Mouse (Mus musculus) hindbrain, embryonic 14.5 days (tissue): ENCODE data around the gene Olfr692. TPM values are rescaled to one million over a fixed set of nuclear protein-coding genes. Genes with fewer than 3 reads are reported as not detected.
"Not testable (repeated sequence)": the region's sequence is repeated elsewhere in the genome, so short reads cannot be mapped to it uniquely, and the experiment has no call there.

Experiments used
- ATAC-seq: fragments of 200-750 bp; cut with Nextera tagmentation; 2 replicates; pipeline ENCODE4 v1.8.0; 2017; ENCODE audit warnings: moderate number of reproducible peaks, mild to moderate bottlenecking, moderate TSS enrichment, moderate library complexity; ENCODE audit not compliant: low FRiP score
- DNase-seq: peaks from one replicate; pipeline ENCODE4 v3.0.0-alpha.2; 2015; ENCODE audit warnings: low spot score
- H3K27ac ChIP-seq: fragments of 300-500 bp; sonication (generic); 2 replicates; pipeline ENCODE4 v1.5.1; 2014; ENCODE audit warnings: mild to moderate bottlenecking, moderate library complexity
- H3K27me3 ChIP-seq: fragments of 300-500 bp; sonication (generic); 2 replicates; pipeline ENCODE4 v1.6.1; 2014; ENCODE audit warnings: mild to moderate bottlenecking, low read length, mixed read lengths; ENCODE audit not compliant: control insufficient read depth, insufficient read depth
- H3K36me3 ChIP-seq: fragments of 300-500 bp; sonication (generic); replicated peaks from 2 replicates; pipeline ENCODE4 v1.6.1; 2014; ENCODE audit not compliant: control insufficient read depth, insufficient read depth
- H3K4me1 ChIP-seq: fragments of 300-500 bp; sonication (generic); replicated peaks from 2 replicates; pipeline ENCODE4 v1.6.1; 2014; ENCODE audit warnings: antibody characterized with exemption, low read length, mixed read lengths; ENCODE audit not compliant: control insufficient read depth, insufficient read depth
- H3K4me2 ChIP-seq: fragments of 300-500 bp; sonication (generic); replicated peaks from 2 replicates; pipeline ENCODE4 v1.6.1; 2014; ENCODE audit warnings: mild to moderate bottlenecking, moderate library complexity
- H3K4me3 ChIP-seq: fragments of 300-500 bp; sonication (generic); replicated peaks from 2 replicates; pipeline ENCODE4 v1.5.1; 2014; ENCODE audit warnings: mild to moderate bottlenecking, low read length
- H3K9ac ChIP-seq: fragments of 300-500 bp; sonication (generic); 2 replicates; pipeline ENCODE4 v1.6.1; 2014
- H3K9me3 ChIP-seq: fragments of 300-500 bp; sonication (generic); 2 replicates; pipeline ENCODE4 v1.6.1; 2016; ENCODE audit warnings: low read length; ENCODE audit not compliant: control insufficient read depth
- whole genome bisulfite sequencing: fragments of 180-500 bp; shearing (Covaris S2); extraction: QIAGEN DNeasy Blood & Tissue Kit; methylation state at CpG from one replicate; pipeline ENCODE4 v1.1.7; 2014; 5-methylcytosine and 5-hydroxymethylcytosine counted together
- polyA plus RNA-seq: library from polyadenylated mRNA; unstranded; fragments of >200 nt; fragmentation: Nextera tagmentation; extraction: Ambion mirVana; gene quantifications from 2 replicates; pipeline ENCODE4 v1.2.1, GENCODE M21; 2014

The Olfr692 gene
- polyA plus RNA-seq, 1 experiment from 2014 or later: not detected

DNA sequence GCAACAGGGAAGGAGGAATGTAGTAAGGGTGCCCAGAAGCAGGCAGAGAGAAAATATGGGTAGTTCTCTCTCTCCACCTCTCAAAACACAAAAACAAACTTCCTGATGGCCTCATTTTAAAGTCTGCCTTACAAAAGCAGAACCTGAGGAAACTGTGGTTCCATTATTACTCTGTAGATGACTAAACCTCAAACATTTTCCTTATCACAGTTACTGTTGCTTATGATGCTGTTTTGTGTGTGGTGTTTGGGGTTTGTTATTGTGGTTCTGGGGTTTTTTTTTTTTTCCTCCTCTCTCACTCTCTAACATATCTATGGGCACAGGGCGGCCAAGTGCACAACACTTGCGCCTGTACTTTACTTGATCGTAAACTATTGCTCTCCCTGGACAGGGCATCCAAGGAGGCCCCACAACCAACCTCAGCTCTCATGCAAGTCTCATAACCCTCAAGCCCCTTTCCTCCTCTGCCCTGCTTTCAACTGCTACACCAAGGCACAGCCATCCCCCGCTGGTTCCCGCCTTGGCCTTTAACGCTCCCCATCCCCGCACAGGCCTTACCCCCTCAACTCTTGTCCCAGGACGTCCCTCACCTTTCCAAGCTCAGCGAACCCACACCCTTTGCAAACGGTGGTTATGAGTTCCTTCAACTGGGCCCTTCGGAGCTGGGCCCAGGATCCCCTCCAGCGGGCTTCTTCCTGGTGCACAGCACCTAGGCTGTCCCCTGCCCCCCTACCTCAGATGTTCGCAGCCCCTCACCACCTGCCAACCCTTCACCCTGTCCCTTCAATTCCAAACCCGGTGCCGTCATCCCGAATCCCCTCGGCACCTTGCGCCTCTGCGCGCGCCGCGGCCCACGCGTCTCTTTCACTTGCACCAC is 31.3 kb downstream of the Olfr692 start:
- peak overlapping the region; percentile 74 for H3K4me2 ChIP-seq
- H3K4me3 ChIP-seq: peak overlapping the region; percentile 71
- H3K27ac ChIP-seq: peak overlapping the region; percentile 51; the same call in 1 of the 2 replicates
- DNase-seq: no peak
- peak overlapping the region; percentile 82 for H3K9ac ChIP-seq
- no peaks in the 10 kb centered on the region for H3K27me3 ChIP-seq
- ATAC-seq: no peak; the same call in 1 of the 2 replicates
- no peaks in the 10 kb centered on the region for H3K9me3 ChIP-seq
- H3K36me3 ChIP-seq: peaks cover 5% of the 10 kb centered on the region; the same call in 1 of the 2 replicates
- peaks cover 14% of the 10 kb centered on the region for H3K4me1 ChIP-seq
- WGBS: 1% methylated on average over 25 of the region's 25 CpGs

DNA sequence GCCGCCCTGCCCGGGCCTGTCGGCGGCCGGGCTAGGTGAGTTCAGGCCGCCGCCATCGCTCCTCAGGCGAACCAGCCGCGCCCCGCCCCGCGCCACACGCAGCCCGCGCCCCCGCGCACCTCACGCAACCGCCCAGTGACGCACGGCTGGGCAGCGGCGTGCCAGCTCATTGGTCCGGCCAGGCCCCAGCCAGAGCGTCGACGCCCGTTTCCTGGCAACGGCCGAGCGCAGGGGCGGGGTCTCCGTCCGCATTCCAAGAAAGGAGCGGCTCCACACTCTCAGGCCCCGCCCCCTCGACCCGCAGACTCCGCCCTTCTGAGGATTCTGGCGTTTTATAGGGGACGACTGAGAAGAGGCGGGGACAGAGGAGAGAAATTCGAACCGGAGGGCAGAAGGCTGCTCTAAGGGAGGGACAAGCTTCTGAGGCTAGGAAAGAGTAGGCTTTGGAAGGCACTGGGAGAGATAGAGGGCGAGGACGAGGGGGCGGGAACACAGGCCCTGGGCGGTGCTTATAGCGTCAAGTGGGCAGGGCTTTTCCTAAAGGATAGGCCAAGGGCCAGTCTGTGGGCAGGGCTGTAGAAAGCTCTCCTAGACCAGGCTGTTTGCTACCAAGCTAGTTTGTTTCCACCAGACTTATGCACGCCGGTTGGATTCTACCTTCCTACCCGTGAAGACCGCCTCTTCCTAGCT is 32.0 kb downstream of the Olfr692 start, which contains the start of gene Fam160a2:
TSS of gene Fam160a2 (minus strand) at position 120 of the 690 bp plus-strand sequence.
- peak within 1 kb of the TSS; percentile 71 for H3K4me3 ChIP-seq
- under 1% methylated on average over 55 of the region's 55 CpGs for WGBS
- DNase-seq (peak; percentile 99), ATAC-seq (peak; percentile 99)
- 0 out of 2 replicates have a peak, but pooled peaks cover 5% of the 10 kb centered on the region for H3K36me3 ChIP-seq
- peak within 1 kb of the TSS; percentile 82 for H3K9ac ChIP-seq
- H3K4me2 ChIP-seq: peak within 1 kb of the TSS; percentile 74
- H3K27ac ChIP-seq: peak within 1 kb of the TSS; percentile 83
- H3K4me1 ChIP-seq: peaks cover 14% of the 10 kb centered on the region
- no peaks in the 10 kb centered on the region for H3K27me3 ChIP-seq
- H3K9me3 ChIP-seq: no peaks in the 10 kb centered on the region

DNA sequence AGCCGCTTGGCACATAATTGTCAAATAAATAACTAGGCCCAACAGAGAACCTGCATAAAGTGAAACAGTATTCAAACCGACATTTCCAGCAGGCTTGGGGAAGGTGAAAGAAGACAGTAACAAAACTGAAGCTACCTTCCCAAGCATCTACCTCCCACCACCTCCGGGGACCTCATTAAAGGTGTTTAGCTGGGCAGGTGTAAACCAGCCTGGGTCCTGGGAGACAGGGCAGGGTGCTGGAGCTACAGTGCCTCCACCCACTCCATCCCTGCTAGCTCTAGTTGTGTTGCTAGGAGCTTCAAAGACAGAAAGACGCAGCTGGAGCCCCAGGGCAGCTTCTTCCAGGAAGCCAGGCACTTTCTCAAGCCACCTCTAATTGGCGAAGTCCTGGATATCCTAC is 36.2 kb downstream of the Olfr692 start, which contains the start of gene Cnga4:
TSS of gene Cnga4 (plus strand) at position 301 of the 400 bp plus-strand sequence.
- Histone ChIP-seq H3K36me3 (no peaks in the 10 kb centered on the region), H3K4me1 (peaks cover 4% of the 10 kb centered on the region), H3K9me3 (no peaks in the 10 kb centered on the region), H3K27me3 (no peaks in the 10 kb centered on the region), H3K9ac (no peak within 1 kb of the TSS), H3K27ac (no peak within 1 kb of the TSS), H3K4me3 (no peak within 1 kb of the TSS), H3K4me2 (no peak within 1 kb of the TSS)
- ATAC-seq: no peak
- 77% methylated on average over 5 of the region's 5 CpGs for WGBS
- DNase-seq: no peak

DNA sequence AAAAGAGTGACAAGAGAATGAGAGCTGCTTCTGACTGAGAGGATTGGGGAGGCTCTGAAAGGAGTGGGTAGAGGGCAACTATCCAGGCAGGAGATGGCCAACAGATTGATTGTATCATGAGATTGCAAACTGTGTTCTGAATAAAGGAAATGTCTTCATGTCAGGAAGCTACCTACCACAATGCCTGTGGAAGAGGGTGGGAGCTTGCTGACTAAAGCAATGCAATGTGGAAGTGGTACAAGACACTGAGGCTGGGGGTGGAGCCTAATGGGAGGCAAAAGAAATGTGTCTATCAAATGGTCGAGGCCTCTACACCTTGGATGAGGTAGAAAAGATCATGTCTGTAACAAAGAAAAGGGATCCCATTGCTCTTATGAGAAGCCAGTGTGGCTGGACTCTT is 38.3 kb downstream of the Olfr692 start:
- ATAC-seq: no peak
- DNase-seq: no peak
- H3K4me3 ChIP-seq: no peak overlapping the region
- H3K27me3 ChIP-seq: no peaks in the 10 kb centered on the region
- H3K9me3 ChIP-seq: no peaks in the 10 kb centered on the region
- no peak overlapping the region for H3K27ac ChIP-seq
- no peaks in the 10 kb centered on the region for H3K36me3 ChIP-seq
- H3K4me1 ChIP-seq: no peaks in the 10 kb centered on the region
- H3K4me2 ChIP-seq: no peak overlapping the region
- WGBS: 69% methylated on average over 1 of the region's 1 CpGs
- no peak overlapping the region for H3K9ac ChIP-seq

DNA sequence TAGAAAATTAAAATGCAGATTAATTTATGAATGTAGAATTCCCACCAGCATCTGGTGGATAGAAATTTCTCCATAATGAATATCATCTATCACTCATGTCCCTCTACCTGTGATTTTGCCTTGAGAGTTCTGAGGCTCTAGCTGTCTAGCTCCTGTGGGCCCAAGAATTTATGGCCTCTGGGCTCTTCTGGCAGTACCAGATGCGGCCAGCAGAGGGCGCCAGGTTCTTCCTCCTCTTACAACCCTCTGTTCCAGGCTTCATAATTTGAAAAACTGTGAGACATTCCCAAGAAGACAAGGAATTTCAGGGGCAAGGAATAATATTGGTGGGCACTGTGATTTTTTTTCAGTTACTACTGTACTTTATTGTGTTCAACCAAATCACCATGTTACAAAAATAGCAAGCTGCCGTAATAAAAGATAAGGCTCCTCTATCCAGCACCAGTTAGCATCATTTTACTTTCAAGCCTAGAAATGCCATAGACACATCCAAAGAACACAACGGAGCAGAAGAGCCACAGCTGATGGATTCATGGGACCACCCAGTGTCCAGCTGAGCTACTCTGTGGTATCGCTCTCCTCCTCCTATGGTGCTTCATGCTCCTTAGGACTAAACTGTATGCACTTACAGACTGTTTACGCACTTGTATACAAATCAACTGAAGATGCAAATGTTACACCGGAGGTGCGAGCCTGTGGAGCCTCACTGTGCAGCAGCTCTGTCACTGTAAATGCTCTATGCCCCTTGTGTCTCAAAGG is 44.0 kb downstream of the Olfr692 start:
- ATAC-seq: peak; percentile 51; the same call in 1 of the 2 replicates
- not testable (repeated sequence) for H3K4me3 ChIP-seq, H3K9me3 ChIP-seq, H3K27ac ChIP-seq, H3K4me1 ChIP-seq, H3K27me3 ChIP-seq, H3K36me3 ChIP-seq, H3K9ac ChIP-seq, H3K4me2 ChIP-seq
- 56% methylated on average over 8 of the region's 8 CpGs for WGBS
- DNase-seq: peak; percentile 84

DNA sequence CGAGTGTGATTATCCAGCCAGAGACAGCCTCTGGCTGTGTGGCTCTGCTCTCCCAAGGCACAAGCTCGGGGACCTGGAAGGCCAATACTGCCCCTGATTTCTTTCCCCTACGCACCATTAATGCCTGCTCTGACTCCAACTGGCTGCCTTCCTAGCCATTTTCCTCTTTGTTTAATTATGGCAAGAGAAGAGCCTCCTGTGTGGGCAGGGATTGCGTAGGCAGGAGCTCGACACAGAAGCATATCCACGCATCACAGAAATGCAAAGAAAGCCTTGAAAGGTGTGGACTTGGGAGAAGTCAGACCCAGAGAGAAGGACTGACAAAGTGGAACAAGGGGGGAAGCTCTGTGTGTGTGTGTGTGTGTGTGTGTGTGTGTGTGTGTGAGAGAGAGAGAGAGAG is 46.4 kb downstream of the Olfr692 start:
- ATAC-seq (no peak), DNase-seq (no peak)
- Histone ChIP-seq H3K27ac (no peak overlapping the region), H3K4me2 (no peak overlapping the region), H3K27me3 (no peaks in the 10 kb centered on the region), H3K4me1 (no peaks in the 10 kb centered on the region), H3K9me3 (no peaks in the 10 kb centered on the region), H3K36me3 (no peaks in the 10 kb centered on the region), H3K9ac (no peak overlapping the region), H3K4me3 (no peak overlapping the region)
- WGBS: 68% methylated on average over 6 of the region's 6 CpGs

DNA sequence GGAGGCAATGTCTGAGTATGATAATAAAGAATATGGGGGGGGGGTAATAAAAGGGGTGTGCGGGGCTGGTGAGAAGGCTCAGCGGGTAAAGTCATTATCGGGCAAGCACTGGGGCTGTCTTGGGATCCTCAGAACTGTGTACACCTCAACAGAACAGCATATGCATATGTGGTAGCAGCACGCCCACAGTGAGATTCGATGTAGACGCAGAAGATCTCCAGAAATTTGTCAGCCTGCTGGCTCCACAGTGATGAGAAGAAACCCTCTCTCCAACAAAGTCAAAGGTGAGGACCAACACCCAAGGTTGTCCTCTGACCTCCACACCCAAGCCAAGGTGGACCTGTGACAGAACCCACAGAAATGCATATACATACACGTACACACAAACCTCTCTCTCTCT is 48.5 kb downstream of the Olfr692 start:
- H3K4me3 ChIP-seq: no peak overlapping the region

DNA sequence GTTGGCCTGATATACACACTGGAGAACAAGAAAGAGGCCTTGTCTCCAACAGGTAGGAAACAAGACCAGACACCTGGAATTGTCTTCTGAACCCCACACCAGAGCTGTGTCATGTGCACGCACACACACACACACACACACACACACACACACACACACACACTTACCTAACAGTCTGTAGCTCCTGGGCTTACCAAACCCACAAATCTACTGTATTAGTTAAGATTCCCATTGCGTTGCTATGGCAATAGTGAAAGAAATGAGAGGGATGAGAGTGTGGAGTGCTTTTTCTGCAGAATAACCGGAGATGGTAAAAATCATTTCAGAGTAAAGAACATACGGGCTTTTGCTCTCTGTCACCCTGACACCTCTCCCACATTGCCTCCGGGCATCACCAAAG is 50.1 kb downstream of the Olfr692 start:
- DNase-seq: no peak
- Histone ChIP-seq H3K4me3 (no peak overlapping the region), H3K9me3 (no peaks in the 10 kb centered on the region), H3K27me3 (no peaks in the 10 kb centered on the region), H3K36me3 (no peaks in the 10 kb centered on the region), H3K9ac (no peak overlapping the region), H3K4me2 (no peak overlapping the region), H3K4me1 (no peaks in the 10 kb centered on the region), H3K27ac (no peak overlapping the region)
- ATAC-seq: no peak
- 76% methylated on average over 5 of the region's 5 CpGs for WGBS

More for the DNA sequence above, 48.5 kb downstream of the Olfr692 start:
- ATAC-seq: no peak
- Histone ChIP-seq H3K27me3 (no peaks in the 10 kb centered on the region), H3K4me2 (no peak overlapping the region), H3K36me3 (no peaks in the 10 kb centered on the region), H3K4me1 (no peaks in the 10 kb centered on the region), H3K27ac (no peak overlapping the region), H3K9ac (no peak overlapping the region), H3K9me3 (no peaks in the 10 kb centered on the region)
- DNase-seq: no peak
- WGBS: 95% methylated on average over 7 of the region's 7 CpGs
